Mouse (Mus musculus): ENCODE measurements at regions not wholly inside any gene's neighbourhood (a gene's known extent, or its start where the extent isn't known, plus 50 kb on each side); places are given as distances from the start of the nearest gene placed in this dataset.

GRCm38 (mm10) chr1:19857250-19857649, 648.5 kb downstream of the Tfap2b start:
- no peak for TF ChIP-seq CTCF (IDR thresholded peaks at IDR 0.05; ENCODE audit: borderline replicate concordance, extremely low read depth, insufficient read depth, insufficient read length)
- no peak for TF ChIP-seq POLR2A (IDR thresholded peaks at IDR 0.05; ENCODE audit: borderline replicate concordance, extremely low read depth, insufficient read depth, insufficient read length, poor library complexity, severe bottlenecking)
